21 mouse cellular contexts compared by ENCODE assay signal in the genomic region with DNA sequence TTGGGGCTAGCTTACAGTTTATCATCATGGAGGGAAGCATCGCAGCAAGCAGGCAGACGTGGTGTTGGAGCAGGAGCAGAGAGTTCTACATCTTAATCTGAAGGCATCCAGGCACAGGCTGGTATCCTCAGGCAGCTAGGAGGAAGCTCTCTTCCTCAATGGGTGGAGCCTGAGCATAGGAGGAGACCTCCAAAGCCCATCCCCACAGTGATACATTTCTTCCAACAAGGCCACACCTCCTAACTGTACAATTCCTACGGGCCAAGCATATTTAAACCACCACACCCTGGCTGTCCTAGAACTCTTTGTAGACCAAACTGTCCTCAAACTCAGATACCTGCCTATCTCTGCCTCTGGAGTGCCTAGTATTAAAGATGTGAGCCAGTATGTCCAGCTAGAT. TPM values are rescaled to one million over a fixed set of nuclear protein-coding genes. Genes with fewer than 3 reads are reported as not detected.
DNase-seq lines count a peak whose midpoint lies in the region; ATAC-seq and TF ChIP-seq lines count a peak whose summit lies in the region.
"Had no signal": no experiment of that assay in that cellular context is flagged by ENCODE, and none has a peak within 500 bp of the region (broad histone marks: within the 10 kb centered on the region; RNA-seq: fewer than 3 reads in every experiment).

No protein-coding gene starts in this region.

- H3K9ac ChIP-seq in ES-E14 (ENCODE audit: insufficient read depth, low read depth, low read length, poor library complexity, severe bottlenecking), result no peak overlapping the region
- H3K9ac ChIP-seq in neural tube, embryonic 15.5 days (replicated peaks), result no peak overlapping the region
- H3K9ac ChIP-seq in midbrain, postnatal 0 days (replicated peaks; ENCODE audit: low read length, poor library complexity, severe bottlenecking), result no peak overlapping the region
- H3K9ac ChIP-seq: embryonic facial prominence, embryonic 12.5 days; forebrain, embryonic 13.5 days; forebrain, embryonic 15.5 days; forebrain, postnatal 0 days had no signal

- no peaks in the 10 kb centered on the region for H3K27me3 ChIP-seq in neural tube, embryonic 15.5 days (replicated peaks)
- no peaks in the 10 kb centered on the region for H3K27me3 ChIP-seq in midbrain, postnatal 0 days (ENCODE audit: insufficient read depth, low read length)
- H3K27me3 ChIP-seq: embryonic facial prominence, embryonic 12.5 days; forebrain, embryonic 13.5 days; forebrain, embryonic 15.5 days; Patski had no signal

- WGBS in neural tube, embryonic 15.5 days, result 83% methylated on average over 3 of the region's 3 CpGs
- WGBS in midbrain, postnatal 0 days, result 85% methylated on average over 3 of the region's 3 CpGs

- H3K36me3 ChIP-seq in ES-E14 (ENCODE audit: control insufficient read depth, insufficient read depth, low read length, poor library complexity, severe bottlenecking), result no peaks in the 10 kb centered on the region
- H3K36me3 ChIP-seq in neural tube, embryonic 15.5 days, result no peaks in the 10 kb centered on the region
- no peaks in the 10 kb centered on the region for H3K36me3 ChIP-seq in midbrain, postnatal 0 days (ENCODE audit: insufficient read depth, low read length)
- H3K36me3 ChIP-seq: embryonic facial prominence, embryonic 12.5 days; forebrain, embryonic 15.5 days had no signal

- ATAC-seq in neural tube, embryonic 15.5 days (ENCODE audit: low FRiP score), result no peak
- no peak for ATAC-seq in midbrain, postnatal 0 days (ENCODE audit: low FRiP score)
- ATAC-seq: forebrain, embryonic 13.5 days; forebrain, embryonic 15.5 days; forebrain, postnatal 0 days; Patski had no signal

- peaks cover 0 to 3% of the 10 kb centered on the region in 2 experiments; a peak in 1 of 4 replicates for H3K4me1 ChIP-seq in ES-E14 (ENCODE audit: control insufficient read depth in 2 of 2, insufficient read depth in 2 of 2, low read length in 2 of 2, poor library complexity in 1 of 2)
- 0 out of 2 replicates have a peak, but pooled peaks cover 2% of the 10 kb centered on the region for H3K4me1 ChIP-seq in neural tube, embryonic 15.5 days
- H3K4me1 ChIP-seq in midbrain, postnatal 0 days (ENCODE audit: insufficient read depth, low read length), result no peaks in the 10 kb centered on the region
- H3K4me1 ChIP-seq: embryonic facial prominence, embryonic 10.5 days; embryonic facial prominence, embryonic 12.5 days; forebrain, embryonic 13.5 days; forebrain, embryonic 15.5 days had no signal

- H3K4me2 ChIP-seq in neural tube, embryonic 15.5 days, result no peak overlapping the region
- no peak overlapping the region for H3K4me2 ChIP-seq in midbrain, postnatal 0 days (ENCODE audit: low read depth, low read length, poor library complexity, severe bottlenecking)
- H3K4me2 ChIP-seq: embryonic facial prominence, embryonic 12.5 days; forebrain, embryonic 13.5 days; forebrain, embryonic 15.5 days had no signal

- no peak overlapping the region for H3K4me3 ChIP-seq in ES-E14 (ENCODE audit: insufficient read depth in 1 of 2, low read depth in 1 of 2, low read length in 2 of 2, poor library complexity in 1 of 2, severe bottlenecking in 1 of 2)
- H3K4me3 ChIP-seq in neural tube, embryonic 15.5 days (replicated peaks), result no peak overlapping the region
- H3K4me3 ChIP-seq in midbrain, postnatal 0 days (ENCODE audit: low read depth, low read length), result no peak overlapping the region
- H3K4me3 ChIP-seq: embryonic facial prominence, embryonic 10.5 days; embryonic facial prominence, embryonic 12.5 days; forebrain, embryonic 13.5 days; forebrain, embryonic 15.5 days had no signal

- H3K9me3 ChIP-seq in ES-E14 (ENCODE audit: control insufficient read depth, insufficient read depth, low read depth, low read length), result no peaks in the 10 kb centered on the region; the same call in 1 of the 2 replicates
- no peaks in the 10 kb centered on the region for H3K9me3 ChIP-seq in neural tube, embryonic 15.5 days (replicated peaks)
- H3K9me3 ChIP-seq in midbrain, postnatal 0 days (ENCODE audit: low read length), result no peaks in the 10 kb centered on the region
- H3K9me3 ChIP-seq: embryonic facial prominence, embryonic 10.5 days; embryonic facial prominence, embryonic 12.5 days; forebrain, embryonic 13.5 days; forebrain, embryonic 15.5 days had no signal

- in situ Hi-C loops in ES-E14 (cut with MboI; ENCODE audit: low sequenced_read_pairs in 2 of 2, unreplicated experiment in 2 of 2), result no loop called here

- peak; percentile 63 for DNase-seq in ES-CJ7 (ENCODE audit: low read depth, low spot score)
- DNase-seq in ES-E14 (ENCODE audit: low read depth, low spot score), result peak; percentile 29
- DNase-seq in R1 (ENCODE audit: low read depth, low spot score), result peak; percentile 84
- peak; percentile 83 for DNase-seq in ZHBTc4 (ENCODE audit: low read depth, low spot score)
- no peak for DNase-seq in gastrocnemius, adult 8-10 months (ENCODE audit: low spot score in 2 of 2)
- no peak for DNase-seq in midbrain, postnatal 0 days (ENCODE audit: low spot score)
- DNase-seq: adrenal gland, adult 2 months; adrenal gland, postnatal 10 days; adrenal gland, postnatal 25 days; cerebellum, adult 11 months; cerebellum, adult 18-20 months; cerebellum, adult 8-10 months; cerebellum, postnatal 10 days; cerebellum, postnatal 25 days; forebrain, postnatal 0 days had no signal

- TF ChIP-seq CTCF in midbrain, postnatal 0 days (IDR thresholded peaks at IDR 0.05), result no peak

- H3K27ac ChIP-seq in ES-E14 (ENCODE audit: insufficient read depth, low read depth, low read length, poor library complexity, severe bottlenecking), result no peak overlapping the region
- H3K27ac ChIP-seq in neural tube, embryonic 15.5 days (replicated peaks), result no peak overlapping the region
- no peak overlapping the region for H3K27ac ChIP-seq in midbrain, postnatal 0 days (ENCODE audit: low read depth, low read length)
- H3K27ac ChIP-seq: embryonic facial prominence, embryonic 10.5 days; embryonic facial prominence, embryonic 12.5 days; forebrain, embryonic 13.5 days; forebrain, embryonic 15.5 days had no signal

TF ChIP-seq in ES-E14, 5 proteins besides CTCF, POLR2A, EP300 and RAD21:
- TF ChIP-seq ZC3H11A (IDR thresholded peaks at IDR 0.05; ENCODE audit: borderline replicate concordance, low read depth, low read length) (no peak), ZNF384 (IDR thresholded peaks at IDR 0.05; ENCODE audit: low read depth, low read length) (no peak), HCFC1 (IDR thresholded peaks at IDR 0.05; ENCODE audit: borderline replicate concordance, insufficient read depth, low read length) (no peak), CHD2 (IDR thresholded peaks at IDR 0.05; ENCODE audit: low read depth, low read length) (no peak), MAFK (IDR thresholded peaks at IDR 0.05; ENCODE audit: insufficient read depth, low read depth, low read length) (no peak)

RNA-seq across cellular contexts. Expression of gene Sfmbt1, which starts 29.2 kb away (rescaled TPM):
- total RNA-seq in ES-E14 (2012; rRNA removed), result 5.6 and 7.0 TPM in 2 replicates
- 13.7 and 16.0 TPM in 2 replicates for polyA plus RNA-seq in neural tube, embryonic 15.5 days (2015; fragmentation: Nextera tagmentation; extraction: Ambion mirVana)
- 10 to 100 TPM; 10.7 to 13.0 (median 12.2) TPM for total RNA-seq in gastrocnemius, adult 8-10 months (2022)
- total RNA-seq in midbrain, postnatal 0 days (2014; rRNA removed), result 9.2 and 13.7 TPM in 2 replicates
- 14.0 and 16.2 TPM in 2 replicates for polyA plus RNA-seq in midbrain, postnatal 0 days (2015; fragmentation: Nextera tagmentation; extraction: Ambion mirVana)

Comparison
In these comparisons a context has a peak if more than half of its experiments do, and no peak if none do; other contexts are left out.
1. DNase-seq: peak in ES-CJ7 (single experiment), ES-E14 (single experiment), R1 (single experiment) and ZHBTc4 (single experiment); none in gastrocnemius, adult 8-10 months (0 of 2) and midbrain, postnatal 0 days (single experiment).